Mouse (Mus musculus) heart, embryonic 15.5 days (tissue): ENCODE measurements around the gene Entpd7. TPM values are rescaled to one million over a fixed set of nuclear protein-coding genes. Genes with fewer than 3 reads are reported as not detected.

Source experiments
- ATAC-seq: fragments of 200-750 bp; cut with Nextera tagmentation; replicated peaks from 2 replicates; pipeline ENCODE4 v1.8.0; 2017; ENCODE audit warnings: low read depth, moderate TSS enrichment; ENCODE audit not compliant: insufficient number of reproducible peaks, insufficient read depth, low FRiP score
- H3K27ac ChIP-seq: fragments of 300-500 bp; sonication (generic); 2 replicates; pipeline ENCODE4 v1.5.1; 2015; ENCODE audit warnings: mild to moderate bottlenecking, inconsistent platforms
- H3K27me3 ChIP-seq: fragments of 300-500 bp; sonication (generic); 2 replicates; pipeline ENCODE4 v1.6.1; 2015; ENCODE audit warnings: inconsistent platforms
- H3K36me3 ChIP-seq: fragments of 300-500 bp; sonication (generic); 2 replicates; pipeline ENCODE4 v1.6.1; 2015; ENCODE audit warnings: mild to moderate bottlenecking, inconsistent platforms
- H3K4me1 ChIP-seq: fragments of 300-500 bp; sonication (generic); replicated peaks from 2 replicates; pipeline ENCODE4 v1.6.1; 2015; ENCODE audit warnings: inconsistent platforms
- H3K4me2 ChIP-seq: fragments of 300-500 bp; sonication (generic); 2 replicates; pipeline ENCODE4 v1.6.1; 2015; ENCODE audit warnings: inconsistent platforms, mild to moderate bottlenecking, moderate library complexity
- H3K4me3 ChIP-seq: fragments of 300-500 bp; sonication (generic); 2 replicates; pipeline ENCODE4 v1.5.1; 2015; ENCODE audit warnings: mild to moderate bottlenecking, inconsistent platforms
- H3K9ac ChIP-seq: fragments of 300-500 bp; sonication (generic); 2 replicates; pipeline ENCODE4 v1.6.1; 2015; ENCODE audit warnings: mild to moderate bottlenecking, inconsistent platforms
- H3K9me3 ChIP-seq: fragments of 300-500 bp; sonication (generic); replicated peaks from 2 replicates; pipeline ENCODE4 v1.6.1; 2016; ENCODE audit warnings: inconsistent platforms
- WGBS: fragments of 180-500 bp; shearing (Covaris S2); methylation state at CpG from one replicate; pipeline ENCODE4 v1.1.7; 2015; ENCODE audit warnings: mixed read lengths; 5-methylcytosine and 5-hydroxymethylcytosine counted together
- polyA plus RNA-seq: library from polyadenylated mRNA; unstranded; fragments of >200 nt; fragmentation: Nextera tagmentation; extraction: Ambion mirVana; gene quantifications from 2 replicates; pipeline ENCODE4 v1.2.1, GENCODE M21; 2015

Entpd7 gene
- polyA plus RNA-seq, 1 experiment from 2014 or later = 4.1 TPM

GRCm38 (mm10) chr19:43729296-43730036 is 40.0 kb downstream of the Entpd7 start:
- H3K4me2 ChIP-seq = peak overlapping the region; percentile 66
- no peaks in the 10 kb centered on the region for H3K27me3 ChIP-seq
- WGBS = 42% methylated on average over 22 of the region's 22 CpGs
- no peak for ATAC-seq
- peak overlapping the region; percentile 44 for H3K9ac ChIP-seq
- no peak overlapping the region for H3K27ac ChIP-seq
- 0 out of 2 replicates have a peak, but pooled peaks cover 4% of the 10 kb centered on the region for H3K4me1 ChIP-seq
- H3K9me3 ChIP-seq = no peaks in the 10 kb centered on the region
- peak overlapping the region; percentile 46 for H3K4me3 ChIP-seq
- peaks cover 22% of the 10 kb centered on the region for H3K36me3 ChIP-seq

GRCm38 (mm10) chr19:43730037-43730428 is 40.6 kb downstream of the Entpd7 start:
- Histone ChIP-seq H3K9ac (peak overlapping the region; percentile 44; the same call in 1 of the 2 replicates), H3K4me2 (peak overlapping the region; percentile 66), H3K27me3 (no peaks in the 10 kb centered on the region), H3K9me3 (no peaks in the 10 kb centered on the region), H3K4me1 (0 out of 2 replicates have a peak, but pooled peaks cover 4% of the 10 kb centered on the region), H3K36me3 (peaks cover 26% of the 10 kb centered on the region), H3K27ac (no peak overlapping the region), H3K4me3 (peak overlapping the region; percentile 46)
- no peak for ATAC-seq
- 37% methylated on average over 8 of the region's 8 CpGs for WGBS

GRCm38 (mm10) chr19:43731157-43731556 is 41.7 kb downstream of the Entpd7 start:
- Histone ChIP-seq H3K4me1 (0 out of 2 replicates have a peak, but pooled peaks cover 4% of the 10 kb centered on the region), H3K9ac (no peak overlapping the region), H3K4me2 (no peak overlapping the region), H3K36me3 (peaks cover 25% of the 10 kb centered on the region), H3K27ac (no peak overlapping the region), H3K27me3 (no peaks in the 10 kb centered on the region), H3K4me3 (no peak overlapping the region), H3K9me3 (no peaks in the 10 kb centered on the region)
- 66% methylated on average over 7 of the region's 7 CpGs for WGBS
- no peak for ATAC-seq

- no peak for ATAC-seq
- no peak overlapping the region for H3K4me2 ChIP-seq
- H3K36me3 ChIP-seq = peaks cover 75% of the 10 kb centered on the region
- no peaks in the 10 kb centered on the region for H3K9me3 ChIP-seq
- H3K9ac ChIP-seq = no peak overlapping the region
- no peak overlapping the region for H3K4me3 ChIP-seq
- no peaks in the 10 kb centered on the region for H3K4me1 ChIP-seq
- 96% methylated on average over 10 of the region's 10 CpGs for whole genome bisulfite sequencing
- H3K27ac ChIP-seq = no peak overlapping the region
- no peaks in the 10 kb centered on the region for H3K27me3 ChIP-seq
These were observed 48.9 kb downstream of the Entpd7 start for GRCm38 (mm10) chr19:43738409-43738808.

GRCm38 (mm10) chr19:43743401-43743800 is 53.9 kb downstream of the Entpd7 start:
- Histone ChIP-seq H3K9me3 (no peaks in the 10 kb centered on the region), H3K27ac (no peak overlapping the region), H3K9ac (no peak overlapping the region), H3K4me1 (no peaks in the 10 kb centered on the region), H3K36me3 (peaks cover 71% of the 10 kb centered on the region), H3K27me3 (no peaks in the 10 kb centered on the region), H3K4me3 (no peak overlapping the region), H3K4me2 (no peak overlapping the region)
- ATAC-seq = no peak
- 93% methylated on average over 7 of the region's 7 CpGs for WGBS

- Histone ChIP-seq H3K36me3 (peaks cover 76% of the 10 kb centered on the region), H3K9me3 (no peaks in the 10 kb centered on the region), H3K27ac (no peak overlapping the region), H3K9ac (no peak overlapping the region), H3K4me1 (no peaks in the 10 kb centered on the region), H3K4me2 (no peak overlapping the region), H3K27me3 (no peaks in the 10 kb centered on the region), H3K4me3 (no peak overlapping the region)
- ATAC-seq = no peak
- WGBS = 79% methylated on average over 3 of the region's 3 CpGs
These were observed 56.3 kb downstream of the Entpd7 start for GRCm38 (mm10) chr19:43745740-43746139.

- WGBS = 56% methylated on average over 4 of the region's 4 CpGs
- H3K36me3 ChIP-seq = peaks cover 57% of the 10 kb centered on the region
These were observed 58.4 kb downstream of the Entpd7 start for GRCm38 (mm10) chr19:43747877-43748276.

GRCm38 (mm10) chr19:43750008-43750407 is 60.5 kb downstream of the Entpd7 start:
- Histone ChIP-seq H3K9me3 (no peaks in the 10 kb centered on the region), H3K9ac (no peak overlapping the region), H3K4me3 (no peak overlapping the region), H3K36me3 (peaks cover 44% of the 10 kb centered on the region), H3K4me2 (no peak overlapping the region), H3K4me1 (peaks cover 9% of the 10 kb centered on the region), H3K27me3 (no peaks in the 10 kb centered on the region), H3K27ac (no peak overlapping the region)
- WGBS = 92% methylated on average over 2 of the region's 2 CpGs
- ATAC-seq = no peak

More at GRCm38 (mm10) chr19:43747877-43748276, 58.4 kb downstream of the Entpd7 start:
- no peak for ATAC-seq
- Histone ChIP-seq H3K9ac (no peak overlapping the region), H3K4me2 (no peak overlapping the region), H3K27ac (no peak overlapping the region), H3K27me3 (no peaks in the 10 kb centered on the region), H3K9me3 (no peaks in the 10 kb centered on the region), H3K4me3 (no peak overlapping the region), H3K4me1 (peaks cover 5% of the 10 kb centered on the region)

GRCm38 (mm10) chr19:43752489-43753225 is 63.2 kb downstream of the Entpd7 start, which contains the start of the genes Cutc and Cox15:
Gene Cutc (plus strand): TSS chr19:43752996.
Gene Cox15 (minus strand): TSS chr19:43753000.
- Histone ChIP-seq H3K27me3 (no peaks in the 10 kb centered on the region), H3K36me3 (peaks cover 20% of the 10 kb centered on the region), H3K4me3 (peak within 1 kb of the TSS; percentile 77), H3K9ac (peak within 1 kb of the TSS; percentile 82), H3K9me3 (no peaks in the 10 kb centered on the region), H3K4me1 (peaks cover 9% of the 10 kb centered on the region), H3K27ac (peak within 1 kb of the TSS; percentile 99), H3K4me2 (peak within 1 kb of the TSS; percentile 66)
- peak; percentile 89 for ATAC-seq
- under 1% methylated on average over 62 of the region's 62 CpGs for WGBS

GRCm38 (mm10) chr19:43753226-43753835 is 63.9 kb downstream of the Entpd7 start:
- 2% methylated on average over 23 of the region's 24 CpGs for WGBS
- peak overlapping the region; percentile 77 for H3K4me3 ChIP-seq
- H3K4me2 ChIP-seq = peak overlapping the region; percentile 66
- H3K9ac ChIP-seq = peak overlapping the region; percentile 82
- ATAC-seq = peak; percentile 85
- H3K4me1 ChIP-seq = peaks cover 9% of the 10 kb centered on the region
- H3K27ac ChIP-seq = peak overlapping the region; percentile 99
- peaks cover 20% of the 10 kb centered on the region for H3K36me3 ChIP-seq
- no peaks in the 10 kb centered on the region for H3K27me3 ChIP-seq
- no peaks in the 10 kb centered on the region for H3K9me3 ChIP-seq

GRCm38 (mm10) chr19:43754237-43754636 is 64.8 kb downstream of the Entpd7 start:
- WGBS = 79% methylated on average over 2 of the region's 2 CpGs
- Histone ChIP-seq H3K9me3 (no peaks in the 10 kb centered on the region), H3K4me1 (peaks cover 9% of the 10 kb centered on the region), H3K36me3 (peaks cover 12% of the 10 kb centered on the region; the same call in 1 of the 2 replicates), H3K4me2 (no peak overlapping the region), H3K4me3 (no peak overlapping the region), H3K27ac (no peak overlapping the region), H3K9ac (no peak overlapping the region), H3K27me3 (no peaks in the 10 kb centered on the region)
- no peak for ATAC-seq
